In the genomic region with DNA sequence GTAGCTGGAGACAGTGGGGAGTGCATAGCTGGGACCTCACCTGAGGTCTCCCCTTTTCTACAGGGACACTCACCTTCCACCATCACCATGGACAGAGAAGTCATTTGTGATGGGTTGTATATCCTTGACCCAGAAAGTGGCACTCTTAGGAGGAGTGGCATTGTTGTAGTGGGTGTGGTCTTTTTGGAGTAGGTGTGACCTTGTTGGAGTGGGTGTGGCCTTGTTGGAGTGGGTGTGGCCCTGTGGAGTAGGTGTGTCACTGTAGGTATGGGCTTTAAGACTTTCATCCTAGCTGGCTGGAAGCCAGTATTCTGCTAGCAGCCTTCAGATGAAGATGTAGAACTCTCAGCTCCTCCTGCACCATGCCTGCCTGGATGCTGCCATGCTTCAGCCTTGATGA, we compare ENCODE assay signal across 19 mouse cellular contexts. TPM values are rescaled to one million over a fixed set of nuclear protein-coding genes. Genes with fewer than 3 reads are reported as not detected.
"Had no signal": no experiment of that assay in that cellular context is flagged by ENCODE, and none has a peak within 500 bp of the region (broad histone marks: within the 10 kb centered on the region; RNA-seq: fewer than 3 reads in every experiment).

No protein-coding gene starts in this region.

RNA-seq across cellular contexts. Expression of a gene that starts 10.6 kb away (rescaled TPM):
- polyA plus RNA-seq: embryonic facial prominence, embryonic 10.5 days; embryonic facial prominence, embryonic 11.5 days; embryonic facial prominence, embryonic 12.5 days; embryonic facial prominence, embryonic 13.5 days; embryonic facial prominence, embryonic 14.5 days; embryonic facial prominence, embryonic 15.5 days; erythroblast, embryonic 14.5 days; forebrain, embryonic 10.5 days; forebrain, embryonic 11.5 days; forebrain, embryonic 12.5 days; forebrain, embryonic 13.5 days; forebrain, embryonic 14.5 days; forebrain, embryonic 15.5 days; forebrain, embryonic 16.5 days; forebrain, postnatal 0 days; frontal cortex, adult 2 months; gonadal fat pad, adult 2 months; heart, adult 2 months; heart, embryonic 10.5 days had no signal

RNA-seq across cellular contexts. Expression of a gene that starts 57.1 kb away (rescaled TPM):
- polyA plus RNA-seq: erythroblast, embryonic 14.5 days had no signal
